ENCODE assay signal across 22 mouse cellular contexts in genomic region chr13:113593711-113594110, GRCm38 (mm10). TPM values are rescaled to one million over a fixed set of nuclear protein-coding genes. Genes with fewer than 3 reads are reported as not detected.
A peak's percentile ranks its signal among the peaks of the same experiment; 100 is the strongest.
DNase-seq lines count a peak whose midpoint lies in the region; ATAC-seq lines count a peak whose summit lies in the region.
"Had no signal": no experiment of that assay in that cellular context is flagged by ENCODE, and none has a peak within 500 bp of the region (broad histone marks: within the 10 kb centered on the region; RNA-seq: fewer than 3 reads in every experiment).

No protein-coding gene starts in this region.

- H3K9ac ChIP-seq in limb, embryonic 12.5 days (replicated peaks): no peak overlapping the region
- no peak overlapping the region for H3K9ac ChIP-seq in intestine, embryonic 16.5 days (ENCODE audit: low read depth, low read length)
- H3K9ac ChIP-seq: forebrain, embryonic 15.5 days; heart, embryonic 12.5 days; hindbrain, embryonic 12.5 days had no signal

- peaks cover 44% of the 10 kb centered on the region for H3K9me3 ChIP-seq in megakaryocyte, embryonic 14.5 days
- no peaks in the 10 kb centered on the region for H3K9me3 ChIP-seq in limb, embryonic 12.5 days
- H3K9me3 ChIP-seq in intestine, embryonic 16.5 days (ENCODE audit: control insufficient read depth, low read length): no peaks in the 10 kb centered on the region
- H3K9me3 ChIP-seq: forebrain, embryonic 15.5 days; heart, embryonic 12.5 days; hindbrain, embryonic 12.5 days had no signal

- peak; percentile 3 for DNase-seq in cerebellum, adult 9-10 months
- DNase-seq in cerebellum, adult 8-10 months: no peak
- no peak for DNase-seq in adrenal gland, postnatal 4 days (ENCODE audit: low spot score in 2 of 2)
- DNase-seq in embryo, embryonic 10.5 days (ENCODE audit: low spot score): no peak
- DNase-seq: adrenal gland, postnatal 14 days; B cell, adult 2 months; cerebellum, adult 18-20 months; cerebellum, postnatal 14 days; gastrocnemius, postnatal 10 days; heart, postnatal 4 days had no signal

- H3K4me3 ChIP-seq in megakaryocyte, embryonic 14.5 days (replicated peaks): peak overlapping the region; percentile 42
- H3K4me3 ChIP-seq in limb, embryonic 12.5 days (replicated peaks): no peak overlapping the region
- no peak overlapping the region for H3K4me3 ChIP-seq in intestine, embryonic 16.5 days (ENCODE audit: low read length)
- H3K4me3 ChIP-seq: forebrain, embryonic 15.5 days; heart, embryonic 12.5 days; hindbrain, embryonic 12.5 days had no signal

- ATAC-seq in megakaryocyte, adult 5-6 weeks (ENCODE audit: poor library complexity, severe bottlenecking): no peak
- ATAC-seq in limb, embryonic 12.5 days (ENCODE audit: insufficient number of reproducible peaks, insufficient read depth, low FRiP score, low TSS enrichment, low read depth): no peak
- ATAC-seq in intestine, embryonic 16.5 days: no peak
- ATAC-seq: activated CD4-positive, CD25-positive, alpha-beta regulatory T cell, adult 4 months; CD4-positive, CD25-positive, alpha-beta regulatory T cell, adult 4 months; hindbrain, embryonic 16.5 days; inflammation-experienced regulatory T-cells, adult 6 months; Patski had no signal

- H3K4me1 ChIP-seq in megakaryocyte, embryonic 14.5 days: peaks cover 10% of the 10 kb centered on the region; the same call in 1 of the 2 replicates
- peaks cover 34% of the 10 kb centered on the region for H3K4me1 ChIP-seq in limb, embryonic 12.5 days (replicated peaks)
- H3K4me1 ChIP-seq in intestine, embryonic 16.5 days (ENCODE audit: control insufficient read depth, insufficient read depth, low read length): peaks cover 32% of the 10 kb centered on the region

- WGBS in limb, embryonic 12.5 days: 86% methylated on average over 17 of the region's 17 CpGs
- 84% methylated on average over 17 of the region's 17 CpGs for WGBS in intestine, embryonic 16.5 days

- H3K27me3 ChIP-seq in megakaryocyte, embryonic 14.5 days (replicated peaks): no peaks in the 10 kb centered on the region
- H3K27me3 ChIP-seq in limb, embryonic 12.5 days: no peaks in the 10 kb centered on the region
- H3K27me3 ChIP-seq in intestine, embryonic 16.5 days (replicated peaks; ENCODE audit: control insufficient read depth, insufficient read depth, low read length): no peaks in the 10 kb centered on the region
- H3K27me3 ChIP-seq: forebrain, embryonic 15.5 days; heart, embryonic 12.5 days; hindbrain, embryonic 12.5 days; Patski had no signal

- H3K36me3 ChIP-seq in megakaryocyte, embryonic 14.5 days (replicated peaks; ENCODE audit: low read length): peaks cover 79% of the 10 kb centered on the region
- H3K36me3 ChIP-seq in limb, embryonic 12.5 days: peaks cover 45% of the 10 kb centered on the region
- H3K36me3 ChIP-seq in intestine, embryonic 16.5 days (ENCODE audit: control insufficient read depth, insufficient read depth, low read length): no peaks in the 10 kb centered on the region; the same call in 1 of the 2 replicates
- H3K36me3 ChIP-seq: forebrain, embryonic 15.5 days had no signal

- peak overlapping the region; percentile 89 for H3K27ac ChIP-seq in limb, embryonic 12.5 days
- no peak overlapping the region for H3K27ac ChIP-seq in intestine, embryonic 16.5 days (ENCODE audit: low read length)
- H3K27ac ChIP-seq: forebrain, embryonic 15.5 days; hindbrain, embryonic 12.5 days had no signal

- H3K4me2 ChIP-seq in limb, embryonic 12.5 days: no peak overlapping the region
- H3K4me2 ChIP-seq in intestine, embryonic 16.5 days (ENCODE audit: low read depth, low read length): no peak overlapping the region
- H3K4me2 ChIP-seq: forebrain, embryonic 15.5 days; heart, embryonic 12.5 days; hindbrain, embryonic 12.5 days had no signal

RNA-seq across cellular contexts. Expression of gene Snx18, which starts 24.7 kb away (rescaled TPM):
- 2.1 and 4.9 TPM in 2 replicates for polyA plus RNA-seq in megakaryocyte, embryonic 14.5 days (2012; ENCODE audit: insufficient read depth, low replicate concordance)
- total RNA-seq in megakaryocyte, adult 5-6 weeks (2015): 61.3 and 66.5 TPM in 2 replicates
- total RNA-seq in megakaryocyte, adult 5-6 weeks (2017): 64.9 and 75.6 TPM in 2 replicates
- 40.6 and 41.5 TPM in 2 replicates for polyA plus RNA-seq in limb, embryonic 12.5 days (2016; fragmentation: Nextera tagmentation; extraction: Ambion mirVana)
- 10 to 100 TPM; 34.6 to 34.8 TPM for total RNA-seq in adrenal gland, postnatal 4 days (2021)
- 10.1 and 11.7 TPM in 2 replicates for polyA plus RNA-seq in intestine, embryonic 16.5 days (2015; fragmentation: Nextera tagmentation; extraction: Ambion mirVana)
